Mouse (Mus musculus) neural tube, embryonic 10.5 days (tissue): ENCODE data around the gene Cdk5rap2.

Experiments used
- DNase-seq: peaks from one replicate; pipeline ENCODE4 v3.0.0-alpha.2; 2017; ENCODE audit warnings: low spot score; ENCODE audit errors: extremely low spot score

Gene Cdk5rap2

GRCm38 (mm10) chr4:70354448-70354847, 55.8 kb downstream of the Cdk5rap2 start:
- no peak for DNase-seq

GRCm38 (mm10) chr4:70353656-70354055, 56.6 kb downstream of the Cdk5rap2 start:
- DNase-seq, result no peak

GRCm38 (mm10) chr4:70335444-70336144, 74.6 kb downstream of the Cdk5rap2 start:
- DNase-seq, result no peak

GRCm38 (mm10) chr4:70334995-70335394, 75.2 kb downstream of the Cdk5rap2 start:
- DNase-seq, result no peak

GRCm38 (mm10) chr4:70332981-70333380, 77.3 kb downstream of the Cdk5rap2 start:
- no peak for DNase-seq

GRCm38 (mm10) chr4:70332576-70332975, 77.7 kb downstream of the Cdk5rap2 start:
- no peak for DNase-seq

GRCm38 (mm10) chr4:70331181-70331580, 79.1 kb downstream of the Cdk5rap2 start:
- no peak for DNase-seq

- DNase-seq, result no peak
These were observed 82.2 kb downstream of the Cdk5rap2 start for GRCm38 (mm10) chr4:70328033-70328432.

GRCm38 (mm10) chr4:70327436-70327835, 82.8 kb downstream of the Cdk5rap2 start:
- no peak for DNase-seq

- DNase-seq, result no peak
These were observed 88.7 kb downstream of the Cdk5rap2 start for GRCm38 (mm10) chr4:70321586-70321985.

- no peak for DNase-seq
These were observed 98.1 kb downstream of the Cdk5rap2 start for GRCm38 (mm10) chr4:70312170-70312569.

GRCm38 (mm10) chr4:70311530-70311929, 98.7 kb downstream of the Cdk5rap2 start:
- DNase-seq, result no peak

- peak; percentile 47 for DNase-seq
These were observed 103.0 kb downstream of the Cdk5rap2 start for GRCm38 (mm10) chr4:70307230-70307629.

- no peak for DNase-seq
These were observed 106.4 kb downstream of the Cdk5rap2 start for GRCm38 (mm10) chr4:70303870-70304269.

- no peak for DNase-seq
These were observed 109.1 kb downstream of the Cdk5rap2 start for GRCm38 (mm10) chr4:70301187-70301586.

GRCm38 (mm10) chr4:70289361-70289760, 120.9 kb downstream of the Cdk5rap2 start:
- no peak for DNase-seq

GRCm38 (mm10) chr4:70283163-70283562, 127.1 kb downstream of the Cdk5rap2 start:
- no peak for DNase-seq

- no peak for DNase-seq
These were observed 131.4 kb downstream of the Cdk5rap2 start for GRCm38 (mm10) chr4:70278882-70279281.

- no peak for DNase-seq
These were observed 132.2 kb downstream of the Cdk5rap2 start for GRCm38 (mm10) chr4:70278057-70278456.

- DNase-seq, result no peak
These were observed 137.3 kb downstream of the Cdk5rap2 start for GRCm38 (mm10) chr4:70272943-70273342.

- DNase-seq, result no peak
These were observed 137.7 kb downstream of the Cdk5rap2 start for GRCm38 (mm10) chr4:70272527-70272926.

GRCm38 (mm10) chr4:70267213-70267906, 142.9 kb downstream of the Cdk5rap2 start:
- DNase-seq, result no peak

- DNase-seq, result peak; percentile 30
These were observed 145.0 kb downstream of the Cdk5rap2 start for GRCm38 (mm10) chr4:70265248-70265647.
